ENCODE assay signal across 8 mouse cellular contexts in the genomic region with DNA sequence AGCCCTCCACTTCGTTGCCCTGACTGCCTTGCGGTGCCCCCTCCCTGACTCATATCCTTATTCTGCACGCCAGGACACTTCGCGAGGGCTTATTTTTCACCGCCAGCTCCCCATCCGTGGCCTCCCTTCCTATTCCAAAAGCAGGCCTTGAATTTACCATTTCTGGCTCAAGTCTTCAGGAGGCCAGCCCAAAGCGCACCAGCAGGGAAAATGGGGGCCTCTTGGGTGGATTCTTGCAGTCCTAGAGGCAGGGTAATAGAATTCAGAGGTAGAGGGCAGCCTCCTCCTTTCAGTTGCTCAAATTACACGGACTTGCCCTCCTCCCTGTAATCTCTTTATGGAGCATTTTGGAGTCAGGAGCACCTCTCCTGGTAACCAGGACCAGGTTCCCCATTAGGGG. TPM values are rescaled to one million over a fixed set of nuclear protein-coding genes. Genes with fewer than 3 reads are reported as not detected.
A peak's percentile ranks its signal among the peaks of the same experiment; 100 is the strongest.
DNase-seq lines count a peak whose midpoint lies in the region; ATAC-seq and TF ChIP-seq lines count a peak whose summit lies in the region.

No protein-coding gene starts in this region.

- H3K36me3 ChIP-seq in forebrain, embryonic 10.5 days (replicated peaks), result peaks cover 24% of the 10 kb centered on the region
- peaks cover 21% of the 10 kb centered on the region for H3K36me3 ChIP-seq in liver, embryonic 13.5 days

- H3K27ac ChIP-seq in gastrocnemius, adult 2 months, result peak overlapping the region; percentile 86
- H3K27ac ChIP-seq in forebrain, embryonic 10.5 days, result peak overlapping the region; percentile 87
- H3K27ac ChIP-seq in liver, embryonic 13.5 days, result peak overlapping the region; percentile 47; the same call in 1 of the 2 replicates

- H3K4me1 ChIP-seq in forebrain, embryonic 10.5 days, result peaks cover 87% of the 10 kb centered on the region
- peaks cover 71% of the 10 kb centered on the region for H3K4me1 ChIP-seq in liver, embryonic 13.5 days (replicated peaks)

- no peak for DNase-seq in gastrocnemius, adult 2 months
- DNase-seq in gastrocnemius, postnatal 14 days, result no peak
- peak; percentile 73 for DNase-seq in 3T3-L1 (ENCODE audit: low read depth, low spot score)
- no peak for DNase-seq in forebrain, embryonic 10.5 days (ENCODE audit: extremely low spot score, low spot score)
- no peak for DNase-seq in liver, embryonic 13.5 days
- DNase-seq in B cell, adult 2 months, result no peak
- DNase-seq in right cerebral cortex, postnatal 4 days, result no peak

- WGBS in forebrain, embryonic 10.5 days, result under 1% methylated on average over 9 of the region's 9 CpGs
- 3% methylated on average over 9 of the region's 9 CpGs for WGBS in liver, embryonic 13.5 days (ENCODE audit: insufficient replicate concordance)

- intact Hi-C loops in gastrocnemius, adult 2 months (cut with DNase I), result no loop called here
- intact Hi-C loops in gastrocnemius, postnatal 14 days (cut with DNase I; ENCODE audit: low total_unique reads), result no loop called here

- peak overlapping the region; percentile 62 for H3K9ac ChIP-seq in liver, embryonic 13.5 days

- ATAC-seq in liver, embryonic 13.5 days (ENCODE audit: low read depth), result no peak
- no peak for ATAC-seq in erythroid progenitor cell, adult 5-6 weeks (replicated peaks; ENCODE audit: low FRiP score, poor library complexity, severe bottlenecking)

- H3K4me2 ChIP-seq in liver, embryonic 13.5 days, result peak overlapping the region; percentile 80

- no peaks in the 10 kb centered on the region for H3K9me3 ChIP-seq in forebrain, embryonic 10.5 days
- no peaks in the 10 kb centered on the region for H3K9me3 ChIP-seq in liver, embryonic 13.5 days (replicated peaks)

- TF ChIP-seq CTCF in gastrocnemius, adult 2 months (IDR thresholded peaks at IDR 0.05), result no peak

- H3K4me3 ChIP-seq in gastrocnemius, adult 2 months, result peak overlapping the region; percentile 63
- H3K4me3 ChIP-seq in forebrain, embryonic 10.5 days, result peak overlapping the region; percentile 49
- H3K4me3 ChIP-seq in liver, embryonic 13.5 days (replicated peaks), result peak overlapping the region; percentile 48

- peaks cover 51% of the 10 kb centered on the region for H3K27me3 ChIP-seq in forebrain, embryonic 10.5 days (ENCODE audit: poor library complexity, severe bottlenecking)
- H3K27me3 ChIP-seq in liver, embryonic 13.5 days, result peaks cover 97% of the 10 kb centered on the region

RNA-seq across cellular contexts. Expression of gene Socs3, which starts 6.0 kb away (rescaled TPM):
- 10 to 100 TPM in 1 of 2 experiments, 1 to 10 TPM in 1; 1.7 to 10.1 TPM for total RNA-seq in gastrocnemius, adult 2 months (2021)
- total RNA-seq in gastrocnemius, postnatal 14 days (2021), result 1 to 10 TPM; 2.9 to 3.7 TPM
- 13.6 and 14.7 TPM in 2 replicates for polyA plus RNA-seq in forebrain, embryonic 10.5 days (2016; fragmentation: Nextera tagmentation; extraction: Ambion mirVana)
- 6.7 and 6.9 TPM in 2 replicates for polyA plus RNA-seq in liver, embryonic 13.5 days (2015; fragmentation: Nextera tagmentation; extraction: Ambion mirVana)
- total RNA-seq in erythroid progenitor cell, adult 5-6 weeks (2015; ENCODE audit: low replicate concordance), result 0.36 and 1.3 TPM in 2 replicates
- 1.2 TPM in 1 of 2 replicates, not detected in the other for total RNA-seq in erythroid progenitor cell, adult 5-6 weeks (2017; ENCODE audit: low replicate concordance)

RNA-seq across cellular contexts. Expression of gene Pgs1, which starts 22.2 kb away (rescaled TPM):
- total RNA-seq in gastrocnemius, adult 2 months (2021), result 10 to 100 TPM; 17.2 to 18.0 TPM
- total RNA-seq in gastrocnemius, postnatal 14 days (2021), result 10 to 100 TPM; 15.6 to 17.1 TPM
- polyA plus RNA-seq in forebrain, embryonic 10.5 days (2016; fragmentation: Nextera tagmentation; extraction: Ambion mirVana), result 43.8 and 44.7 TPM in 2 replicates
- polyA plus RNA-seq in liver, embryonic 13.5 days (2015; fragmentation: Nextera tagmentation; extraction: Ambion mirVana), result 18.1 and 19.4 TPM in 2 replicates
- total RNA-seq in erythroid progenitor cell, adult 5-6 weeks (2015; ENCODE audit: low replicate concordance), result 10.1 and 13.3 TPM in 2 replicates
- total RNA-seq in erythroid progenitor cell, adult 5-6 weeks (2017; ENCODE audit: low replicate concordance), result 5.1 and 22.5 TPM in 2 replicates
